Mouse (Mus musculus) embryonic facial prominence, embryonic 14.5 days (tissue): ENCODE measurements around the gene Rpl18. TPM values are rescaled to one million over a fixed set of nuclear protein-coding genes. Genes with fewer than 3 reads are reported as not detected.

ENCODE experiments used
- ATAC-seq: fragments of 200-750 bp; cut with Nextera tagmentation; 2 replicates; pipeline ENCODE4 v1.8.0; 2017; ENCODE audit warnings: low read depth, moderate number of reproducible peaks, moderate TSS enrichment
- DNase-seq: peaks from one replicate; pipeline ENCODE4 v3.0.0-alpha.2; 2015; ENCODE audit warnings: low spot score
- H3K27ac ChIP-seq: fragments of 300-500 bp; sonication (generic); replicated peaks from 2 replicates; pipeline ENCODE4 v1.5.1; 2014; ENCODE audit warnings: low read depth, mild to moderate bottlenecking, low read length, moderate library complexity
- H3K27me3 ChIP-seq: fragments of 300-500 bp; sonication (generic); replicated peaks from 2 replicates; pipeline ENCODE4 v1.6.1; 2014; ENCODE audit warnings: low read length; ENCODE audit not compliant: control insufficient read depth, insufficient read depth
- H3K36me3 ChIP-seq: fragments of 300-500 bp; sonication (generic); 2 replicates; pipeline ENCODE4 v1.6.1; 2014; ENCODE audit warnings: low read length, mixed read lengths; ENCODE audit not compliant: control insufficient read depth, insufficient read depth
- H3K4me1 ChIP-seq: fragments of 300-500 bp; sonication (generic); 2 replicates; pipeline ENCODE4 v1.6.1; 2014; ENCODE audit warnings: antibody characterized with exemption, low read length; ENCODE audit not compliant: control insufficient read depth, insufficient read depth
- H3K4me2 ChIP-seq: fragments of 300-500 bp; sonication (generic); 2 replicates; pipeline ENCODE4 v1.6.1; 2014; ENCODE audit warnings: low read depth, mild to moderate bottlenecking, low read length, moderate library complexity, mixed read lengths
- H3K4me3 ChIP-seq: fragments of 300-500 bp; sonication (generic); 2 replicates; pipeline ENCODE4 v1.5.1; 2014; ENCODE audit warnings: low read depth, mild to moderate bottlenecking, low read length
- H3K9ac ChIP-seq: fragments of 300-500 bp; sonication (generic); 2 replicates; pipeline ENCODE4 v1.6.1; 2014; ENCODE audit warnings: low read depth, mild to moderate bottlenecking, low read length, moderate library complexity, mixed read lengths
- H3K9me3 ChIP-seq: fragments of 300-500 bp; sonication (generic); 2 replicates; pipeline ENCODE4 v1.6.1; 2016; ENCODE audit warnings: low read length; ENCODE audit not compliant: control insufficient read depth
- WGBS: fragments of 180-500 bp; shearing (Covaris S2); extraction: QIAGEN DNeasy Blood & Tissue Kit; methylation state at CpG from one replicate; pipeline ENCODE4 v1.1.7; 2014; 5-methylcytosine and 5-hydroxymethylcytosine counted together
- polyA plus RNA-seq: library from polyadenylated mRNA; unstranded; fragments of >200 nt; fragmentation: Nextera tagmentation; extraction: Ambion mirVana; gene quantifications from 2 replicates; pipeline ENCODE4 v1.2.1, GENCODE M21; 2014

Gene Rpl18
- polyA plus RNA-seq, 1 experiment from 2014 or later = 1,204 TPM

GRCm38 (mm10) chr7:45715741-45716459 is 643 bp downstream of the Rpl18 start:
- H3K4me3 ChIP-seq = peak overlapping the region; percentile 57
- no peaks in the 10 kb centered on the region for H3K27me3 ChIP-seq
- H3K4me1 ChIP-seq = peaks cover 21% of the 10 kb centered on the region
- 82% methylated on average over 19 of the region's 19 CpGs for WGBS
- H3K9me3 ChIP-seq = no peaks in the 10 kb centered on the region
- peak overlapping the region; percentile 67 for H3K27ac ChIP-seq
- peak overlapping the region; percentile 71 for H3K4me2 ChIP-seq
- ATAC-seq (no peak), DNase-seq (no peak)
- peak overlapping the region; percentile 34; the same call in 1 of the 2 replicates for H3K9ac ChIP-seq
- H3K36me3 ChIP-seq = peaks cover 50% of the 10 kb centered on the region

- no peak overlapping the region for H3K27ac ChIP-seq
- 0 out of 2 replicates have a peak overlapping the region, but pooled peaks have one; percentile 34 for H3K9ac ChIP-seq
- no peaks in the 10 kb centered on the region for H3K9me3 ChIP-seq
- H3K4me3 ChIP-seq = peak overlapping the region; percentile 79
- DNase-seq (no peak), ATAC-seq (no peak)
- peaks cover 21% of the 10 kb centered on the region for H3K4me1 ChIP-seq
- H3K36me3 ChIP-seq = peaks cover 47% of the 10 kb centered on the region
- WGBS = 88% methylated on average over 3 of the region's 3 CpGs
- peak overlapping the region; percentile 71 for H3K4me2 ChIP-seq
- H3K27me3 ChIP-seq = no peaks in the 10 kb centered on the region
Measured at GRCm38 (mm10) chr7:45716460-45716857, 1.2 kb downstream of the Rpl18 start.

DNA sequence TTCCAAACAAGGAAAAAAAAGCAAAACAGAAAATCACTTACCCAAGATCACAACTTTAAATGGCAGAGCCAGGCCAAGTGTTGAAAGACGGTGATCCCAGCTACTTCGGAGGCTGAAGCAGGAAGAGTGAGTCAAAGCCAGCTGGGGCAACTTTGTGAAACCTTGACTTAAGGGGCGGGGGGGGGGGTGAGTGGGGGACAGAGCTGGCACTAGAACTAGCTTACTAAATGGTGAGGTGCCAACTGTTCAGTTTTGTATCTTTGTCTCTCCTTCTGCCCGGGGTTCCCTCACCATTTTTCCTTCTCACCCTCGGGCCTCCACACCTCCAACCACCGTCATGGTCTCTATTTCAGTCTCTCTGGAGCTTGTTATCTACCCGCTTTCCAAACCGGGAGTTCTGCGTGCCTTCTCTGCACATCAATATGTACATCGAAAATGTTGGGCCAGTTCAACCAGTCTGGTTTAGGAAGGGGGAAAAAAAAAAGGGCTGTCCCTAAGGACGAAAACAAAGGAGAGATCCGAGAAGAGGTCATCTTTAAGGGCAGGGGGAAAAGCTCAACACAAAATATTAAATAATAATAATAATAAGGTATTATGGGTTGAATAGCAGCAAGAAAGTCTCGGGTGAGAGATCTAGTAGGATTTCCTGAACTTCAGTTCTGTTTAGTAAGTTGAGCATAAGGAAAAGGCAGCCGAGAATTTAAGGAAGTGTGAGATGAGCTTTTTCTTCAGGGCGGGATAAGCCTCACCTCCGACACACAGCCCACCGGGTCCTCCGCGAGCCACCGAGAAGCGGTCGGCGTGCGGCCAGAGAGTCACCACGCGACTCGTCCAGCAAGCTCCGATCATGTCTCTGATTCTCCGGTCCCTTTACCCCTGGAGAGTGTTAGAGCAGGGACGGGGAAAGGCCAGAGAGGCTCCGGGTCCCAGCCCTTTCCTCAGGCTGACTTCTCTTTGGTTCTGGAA is 2.0 kb downstream of the Rpl18 start:
- WGBS = 8% methylated on average over 31 of the region's 31 CpGs
- Histone ChIP-seq H3K4me3 (peak overlapping the region; percentile 79), H3K27ac (peak overlapping the region; percentile 91), H3K27me3 (no peaks in the 10 kb centered on the region), H3K9ac (peak overlapping the region; percentile 85), H3K4me2 (peak overlapping the region; percentile 71), H3K36me3 (peaks cover 46% of the 10 kb centered on the region), H3K9me3 (no peaks in the 10 kb centered on the region), H3K4me1 (peaks cover 21% of the 10 kb centered on the region)
- ATAC-seq = peak; percentile 7; the same call in 1 of the 2 replicates
- no peak for DNase-seq

DNA sequence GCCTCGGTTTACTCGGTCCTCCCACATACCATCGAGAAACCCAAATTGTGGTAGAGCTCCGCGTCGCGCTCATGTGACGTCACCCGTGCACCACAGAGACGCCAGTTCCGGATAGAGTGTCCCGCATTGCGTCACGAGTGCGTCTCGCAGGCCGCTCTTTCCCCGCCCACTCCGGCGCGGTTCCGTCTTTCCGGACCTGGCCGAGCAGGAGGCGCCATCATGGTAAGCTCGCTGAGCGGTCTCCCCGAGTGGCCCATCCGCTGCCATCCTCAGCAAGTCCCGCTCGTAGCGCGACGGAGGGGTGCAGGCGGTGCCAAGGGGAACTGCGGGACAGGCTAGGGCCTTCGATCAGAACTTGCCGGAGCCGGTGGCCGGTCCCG is 2.7 kb downstream of the Rpl18 start, which contains the start of gene Sphk2:
Gene Sphk2 (minus strand): TSS at position 85 of the 380 bp plus-strand sequence.
- peaks cover 46% of the 10 kb centered on the region for H3K36me3 ChIP-seq

DNA sequence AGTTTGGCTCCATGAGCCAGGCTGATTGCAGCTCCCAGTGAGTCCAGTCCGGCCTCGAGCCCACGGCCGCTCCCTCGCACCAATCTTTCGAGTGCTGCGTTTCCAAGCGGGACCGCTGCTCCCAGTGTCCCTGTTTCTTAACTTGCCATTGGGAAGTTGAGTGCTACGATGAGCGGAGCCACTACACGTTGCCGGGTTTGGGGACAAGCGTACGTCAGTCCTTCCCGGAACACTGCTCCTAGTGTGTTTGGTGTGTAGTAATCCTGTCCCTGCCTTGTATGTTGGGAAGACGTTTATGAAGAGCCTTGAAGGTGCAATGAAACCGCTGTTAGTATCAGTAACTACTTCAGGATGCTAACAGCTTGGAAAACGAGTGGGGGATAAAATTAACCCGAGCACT is 3.1 kb downstream of the Rpl18 start:
- ATAC-seq (no peak), DNase-seq (no peak)
- H3K27me3 ChIP-seq = no peaks in the 10 kb centered on the region
- peaks cover 21% of the 10 kb centered on the region for H3K4me1 ChIP-seq
- no peaks in the 10 kb centered on the region for H3K9me3 ChIP-seq
- peak overlapping the region; percentile 79 for H3K4me3 ChIP-seq
- H3K4me2 ChIP-seq = peak overlapping the region; percentile 77
- H3K9ac ChIP-seq = peak overlapping the region; percentile 99
- peaks cover 46% of the 10 kb centered on the region for H3K36me3 ChIP-seq
- 0% methylated on average over 20 of the region's 20 CpGs for WGBS
- H3K27ac ChIP-seq = peak overlapping the region; percentile 91

More for the DNA sequence above, 2.7 kb downstream of the Rpl18 start, which contains the start of gene Sphk2:
- H3K4me3 ChIP-seq = peak within 1 kb of the TSS; percentile 79
- H3K27me3 ChIP-seq = no peaks in the 10 kb centered on the region
- H3K27ac ChIP-seq = peak within 1 kb of the TSS; percentile 91
- DNase-seq (peak; percentile 99), ATAC-seq (peak; percentile 74)
- peaks cover 21% of the 10 kb centered on the region for H3K4me1 ChIP-seq
- 0% methylated on average over 23 of the region's 41 CpGs for whole genome bisulfite sequencing
- H3K9me3 ChIP-seq = no peaks in the 10 kb centered on the region
- peak within 1 kb of the TSS; percentile 77 for H3K4me2 ChIP-seq
- peak within 1 kb of the TSS; percentile 99 for H3K9ac ChIP-seq

GRCm38 (mm10) chr7:45719180-45719579 is 3.9 kb downstream of the Rpl18 start:
- peak overlapping the region; percentile 79 for H3K4me3 ChIP-seq
- DNase-seq (no peak), ATAC-seq (no peak)
- no peaks in the 10 kb centered on the region for H3K27me3 ChIP-seq
- H3K36me3 ChIP-seq = peaks cover 50% of the 10 kb centered on the region
- no peak overlapping the region for H3K27ac ChIP-seq
- H3K9me3 ChIP-seq = no peaks in the 10 kb centered on the region
- H3K4me2 ChIP-seq = peak overlapping the region; percentile 77
- 82% methylated on average over 9 of the region's 10 CpGs for WGBS
- peak overlapping the region; percentile 99 for H3K9ac ChIP-seq
- H3K4me1 ChIP-seq = peaks cover 21% of the 10 kb centered on the region

DNA sequence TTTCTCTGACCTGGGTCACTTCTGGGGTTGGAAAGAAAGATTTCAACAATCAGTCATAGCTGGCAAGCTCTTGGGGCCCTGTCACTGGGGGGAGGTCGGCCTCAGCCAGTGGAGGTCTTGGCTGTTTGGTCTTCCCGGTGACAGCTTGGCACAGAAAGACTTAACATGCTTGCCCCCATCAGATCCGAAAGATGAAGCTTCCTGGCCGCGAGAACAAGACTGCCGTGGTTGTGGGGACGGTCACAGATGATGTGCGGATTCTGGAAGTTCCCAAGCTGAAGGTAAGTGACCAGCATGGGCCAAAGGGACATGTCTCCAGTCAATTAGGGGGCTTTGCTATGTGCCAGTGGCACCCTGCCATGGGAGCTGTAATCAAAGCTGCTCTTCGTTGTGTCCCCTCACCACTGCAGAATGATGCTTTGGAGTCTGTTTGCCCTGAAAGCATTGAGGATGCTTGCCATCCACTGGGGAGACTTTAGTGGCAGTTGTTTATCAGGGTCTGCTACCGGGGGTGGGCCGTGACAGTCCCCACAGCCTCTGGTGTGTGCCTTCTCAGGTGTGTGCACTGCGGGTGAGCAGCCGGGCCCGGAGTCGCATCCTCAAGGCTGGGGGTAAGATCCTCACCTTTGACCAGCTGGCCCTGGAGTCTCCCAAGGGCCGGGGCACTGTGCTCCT is 4.6 kb downstream of the Rpl18 start:
- Histone ChIP-seq H3K27me3 (no peaks in the 10 kb centered on the region), H3K4me1 (peaks cover 17% of the 10 kb centered on the region), H3K9ac (peak overlapping the region; percentile 99), H3K27ac (no peak overlapping the region), H3K4me2 (peak overlapping the region; percentile 77), H3K4me3 (peak overlapping the region; percentile 79), H3K9me3 (no peaks in the 10 kb centered on the region), H3K36me3 (peaks cover 56% of the 10 kb centered on the region)
- DNase-seq (no peak), ATAC-seq (no peak)
- 90% methylated on average over 15 of the region's 16 CpGs for WGBS
